Mouse (Mus musculus) embryonic fibroblast, embryonic 13.5 days (primary cell): Measurements from ENCODE around the gene 4930432K21Rik.

Experiments
- CTCF ChIP-seq: IDR thresholded peaks from 2 replicates; pipeline ENCODE4 v1.5.1; 2011; ENCODE audit warnings: mild to moderate bottlenecking, control low read depth, low read length, moderate library complexity, borderline replicate concordance; ENCODE audit not compliant: insufficient read depth
- POLR2A ChIP-seq: IDR thresholded peaks from 2 replicates; pipeline ENCODE4 v1.6.1; 2011; ENCODE audit warnings: low read depth, mild to moderate bottlenecking, control low read depth, low read length, moderate library complexity

DNA sequence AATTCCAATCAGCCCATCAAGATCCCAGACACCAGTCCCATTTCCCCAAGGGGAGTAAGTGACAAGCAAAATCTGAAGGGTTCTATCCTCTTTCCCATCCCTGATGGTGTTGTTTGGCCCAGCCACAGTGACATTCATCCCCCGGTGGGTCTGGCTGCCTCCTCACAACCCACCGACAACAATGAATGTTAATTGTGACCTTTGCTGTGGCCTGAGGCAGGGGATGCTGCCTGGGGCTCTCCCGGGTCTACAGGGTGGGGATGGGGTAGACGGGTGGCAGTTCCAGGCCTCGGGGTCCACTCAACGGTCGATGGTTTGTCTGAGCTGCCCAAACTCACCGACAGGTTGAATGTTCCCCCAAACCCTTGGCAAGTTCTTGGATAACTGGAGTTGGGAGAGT is 30.8 kb downstream of the 4930432K21Rik start:
- TF ChIP-seq POLR2A (no peak), CTCF (no peak)
